In the genomic region with DNA sequence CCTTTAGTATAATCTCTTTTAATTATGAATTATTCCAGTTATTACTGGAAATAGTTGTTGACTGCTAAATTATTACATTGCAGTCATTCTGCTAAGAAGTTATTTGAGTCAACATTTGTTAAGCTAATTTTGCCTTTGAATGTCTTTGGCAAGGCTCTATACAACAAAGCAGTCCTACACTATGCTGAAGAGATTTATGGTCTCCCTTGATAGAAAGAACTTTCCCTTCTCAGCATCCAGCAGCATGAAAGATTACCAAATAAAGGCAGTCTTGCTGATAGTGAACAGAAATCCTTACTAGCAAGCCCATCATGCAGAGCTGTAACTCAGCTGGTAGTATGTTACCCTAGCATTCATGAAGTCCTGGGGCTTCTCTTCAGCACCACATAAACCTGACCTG, we compare ENCODE assay signal across 22 mouse cellular contexts.
"Had no signal": no experiment of that assay in that cellular context is flagged by ENCODE, and none has a peak within 500 bp of the region (broad histone marks: within the 10 kb centered on the region; RNA-seq: fewer than 3 reads in every experiment).

No protein-coding gene starts in this region.

- H3K4me3 ChIP-seq: heart, adult 2 months; heart, embryonic 13.5 days; heart, embryonic 15.5 days; hindbrain, embryonic 13.5 days; hindbrain, embryonic 15.5 days; limb, embryonic 13.5 days; limb, embryonic 15.5 days had no signal

- H3K36me3 ChIP-seq: heart, embryonic 13.5 days; heart, embryonic 15.5 days; hindbrain, embryonic 13.5 days; hindbrain, embryonic 15.5 days; limb, embryonic 13.5 days; limb, embryonic 15.5 days had no signal

- H3K27ac ChIP-seq: heart, adult 2 months; heart, embryonic 13.5 days; heart, embryonic 15.5 days; hindbrain, embryonic 13.5 days; hindbrain, embryonic 15.5 days; hindbrain, postnatal 0 days; limb, embryonic 13.5 days; limb, embryonic 15.5 days had no signal

- H3K27me3 ChIP-seq: heart, embryonic 13.5 days; heart, embryonic 15.5 days; hindbrain, embryonic 13.5 days; hindbrain, embryonic 15.5 days; limb, embryonic 13.5 days; limb, embryonic 15.5 days had no signal

- H3K9me3 ChIP-seq: heart, embryonic 13.5 days; heart, embryonic 15.5 days; hindbrain, embryonic 13.5 days; hindbrain, embryonic 15.5 days; limb, embryonic 13.5 days; limb, embryonic 15.5 days had no signal

- H3K9ac ChIP-seq: heart, embryonic 13.5 days; heart, embryonic 15.5 days; hindbrain, embryonic 13.5 days; hindbrain, embryonic 15.5 days; limb, embryonic 13.5 days; limb, embryonic 15.5 days had no signal

- H3K4me1 ChIP-seq: heart, embryonic 13.5 days; heart, embryonic 15.5 days; hindbrain, embryonic 13.5 days; hindbrain, embryonic 15.5 days; limb, embryonic 13.5 days; limb, embryonic 15.5 days had no signal

- ATAC-seq: forebrain, embryonic 16.5 days; hindbrain, postnatal 0 days; intestine, embryonic 16.5 days had no signal

- H3K4me2 ChIP-seq: heart, embryonic 11.5 days; heart, embryonic 13.5 days; heart, embryonic 15.5 days; hindbrain, embryonic 13.5 days; hindbrain, embryonic 15.5 days; limb, embryonic 13.5 days; limb, embryonic 15.5 days had no signal

- DNase-seq: gastrocnemius, postnatal 14 days; gastrocnemius, postnatal 36 days; heart, adult 11 months; heart, adult 2 months; heart, postnatal 4 days; kidney, adult 11 months; kidney, adult 8-10 months; kidney, postnatal 14 days; kidney, postnatal 36 days; layer of hippocampus, adult 9-11 months; layer of hippocampus, postnatal 36 days; left cerebral cortex, postnatal 4 days had no signal
